Mouse (Mus musculus): Measurements from ENCODE around the gene Psmc6.
A peak's percentile ranks its signal among the peaks of the same experiment; 100 is the strongest.

Psmc6 gene

GRCm38 (mm10) chr14:45329589-45330181, at the start of gene Psmc6:
Psmc6 (plus strand) TSS chr14:45329788.
- DNase-seq (ENCODE audit: low read depth, low spot score), result peak; percentile 95

GRCm38 (mm10) chr14:45282066-45282465, 47.5 kb upstream of the Psmc6 start:
- DNase-seq (ENCODE audit: low read depth, low spot score), result no peak

GRCm38 (mm10) chr14:45291608-45292007, 38.0 kb upstream of the Psmc6 start:
- DNase-seq (ENCODE audit: low read depth, low spot score), result no peak

GRCm38 (mm10) chr14:45303939-45304338, 25.6 kb upstream of the Psmc6 start:
- DNase-seq (ENCODE audit: low read depth, low spot score), result no peak

- DNase-seq (ENCODE audit: low read depth, low spot score), result no peak
Observed at GRCm38 (mm10) chr14:45304389-45304788, 25.2 kb upstream of the Psmc6 start.

- DNase-seq (ENCODE audit: low read depth, low spot score), result no peak
Observed at GRCm38 (mm10) chr14:45305852-45306251, 23.7 kb upstream of the Psmc6 start.

GRCm38 (mm10) chr14:45307630-45308328, 21.8 kb upstream of the Psmc6 start:
- DNase-seq (ENCODE audit: low read depth, low spot score), result peak; percentile 25

- DNase-seq (ENCODE audit: low read depth, low spot score), result no peak
Observed at GRCm38 (mm10) chr14:45309646-45310045, 19.9 kb upstream of the Psmc6 start.

GRCm38 (mm10) chr14:45310101-45310500, 19.5 kb upstream of the Psmc6 start:
- no peak for DNase-seq (ENCODE audit: low read depth, low spot score)

GRCm38 (mm10) chr14:45316927-45317326, 12.7 kb upstream of the Psmc6 start:
- DNase-seq (ENCODE audit: low read depth, low spot score), result no peak

GRCm38 (mm10) chr14:45317921-45318411, 11.6 kb upstream of the Psmc6 start:
- DNase-seq (ENCODE audit: low read depth, low spot score), result peak; percentile 30

GRCm38 (mm10) chr14:45318426-45319236, 11.0 kb upstream of the Psmc6 start, which contains the start of gene Ero1l:
Ero1l (minus strand) TSS chr14:45318771.
- peak; percentile 69 for DNase-seq (ENCODE audit: low read depth, low spot score)

GRCm38 (mm10) chr14:45319237-45319610, 10.4 kb upstream of the Psmc6 start:
- no peak for DNase-seq (ENCODE audit: low read depth, low spot score)

GRCm38 (mm10) chr14:45320111-45320510, 9.5 kb upstream of the Psmc6 start:
- no peak for DNase-seq (ENCODE audit: low read depth, low spot score)

GRCm38 (mm10) chr14:45321067-45321466, 8.5 kb upstream of the Psmc6 start:
- no peak for DNase-seq (ENCODE audit: low read depth, low spot score)

- DNase-seq (ENCODE audit: low read depth, low spot score), result no peak
Observed at GRCm38 (mm10) chr14:45321622-45322021, 8.0 kb upstream of the Psmc6 start.

- no peak for DNase-seq (ENCODE audit: low read depth, low spot score)
Observed at GRCm38 (mm10) chr14:45322450-45322849, 7.1 kb upstream of the Psmc6 start.

GRCm38 (mm10) chr14:45323320-45323719, 6.3 kb upstream of the Psmc6 start:
- no peak for DNase-seq (ENCODE audit: low read depth, low spot score)

GRCm38 (mm10) chr14:45325471-45325870, 4.1 kb upstream of the Psmc6 start:
- DNase-seq (ENCODE audit: low read depth, low spot score), result no peak

- DNase-seq (ENCODE audit: low read depth, low spot score), result no peak
Observed at GRCm38 (mm10) chr14:45328072-45328713, 1.4 kb upstream of the Psmc6 start.

GRCm38 (mm10) chr14:45329018-45329588, 485 bp upstream of the Psmc6 start:
- DNase-seq (ENCODE audit: low read depth, low spot score), result peak; percentile 48

All from ES-CJ7 (cell line).